Mouse (Mus musculus): ENCODE results near the gene 1700129C05Rik. TPM values are rescaled to one million over a fixed set of nuclear protein-coding genes. Genes with fewer than 3 reads are reported as not detected.

Gene 1700129C05Rik
- not detected for total RNA-seq (2023)

DNA sequence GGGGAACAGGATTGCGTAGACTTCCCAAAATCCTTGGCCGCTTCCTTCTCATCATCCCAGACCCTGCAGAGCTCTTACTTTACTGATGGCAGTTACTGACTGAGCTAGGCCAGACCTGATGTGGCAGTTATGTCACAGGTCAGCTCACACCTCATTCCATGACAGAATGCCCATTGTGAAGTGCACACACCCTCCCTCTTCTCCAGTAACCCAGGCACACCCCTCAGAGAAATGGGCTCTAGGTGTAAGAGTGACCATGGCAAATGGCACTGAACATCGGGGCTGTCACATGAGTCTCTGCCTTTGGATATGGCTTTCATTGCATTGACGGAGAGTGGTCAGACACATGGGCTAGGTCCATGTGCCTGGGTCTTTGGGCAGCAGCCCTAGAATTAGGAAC lies at the start of gene 1700129C05Rik:
TSS of gene 1700129C05Rik (minus strand) at position 101 of the 400 bp plus-strand sequence.

DNA sequence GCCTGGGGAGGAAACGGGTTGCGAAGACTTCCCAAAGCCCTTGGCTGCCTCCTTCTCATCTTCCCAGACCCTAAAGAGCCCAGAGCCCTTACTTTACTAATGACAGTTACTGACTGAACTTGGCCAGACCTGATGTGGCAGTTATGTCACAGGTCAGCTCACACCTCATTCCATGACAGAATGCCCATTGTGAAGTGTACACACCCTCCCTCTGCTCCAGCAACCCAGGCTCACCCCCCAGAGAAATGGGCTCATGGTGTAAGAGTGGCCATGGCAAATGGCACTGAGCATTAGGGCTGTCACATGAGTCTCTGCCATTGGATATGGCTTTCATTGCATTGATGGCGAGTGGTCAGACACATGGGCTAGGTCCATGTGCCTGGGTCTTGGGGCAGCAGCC lies 36.0 kb upstream of the 1700129C05Rik start, which contains the start of gene Gm5142:
TSS of gene Gm5142 (minus strand) at position 101 of the 400 bp plus-strand sequence.

Other genes starting within 250 kb of the 1700129C05Rik start
- gene Gm5142, start 35.9 kb upstream of the 1700129C05Rik start, total RNA-seq (2023) = not detected
- 10 to 100 TPM; 32.5 to 36.2 TPM for gene Rcbtb1, start 58.3 kb upstream of the 1700129C05Rik start, total RNA-seq (2023)
- gene Gm6904, start 117.3 kb upstream of the 1700129C05Rik start, total RNA-seq (2023) = 1 to 10 TPM; 1.6 to 3.9 TPM
- 1 to 10 TPM; 3.7 to 8.0 TPM for gene Phf11a, start 154.6 kb upstream of the 1700129C05Rik start, total RNA-seq (2023)
- 10 to 100 TPM; 34.1 to 47.2 TPM for gene Phf11b, start 198.5 kb upstream of the 1700129C05Rik start, total RNA-seq (2023)
- gene Phf11d, start 222.6 kb upstream of the 1700129C05Rik start, total RNA-seq (2023) = 10 to 100 TPM in 1 of 2 experiments, 1 to 10 TPM in 1; 8.2 to 11.2 TPM